Mouse (Mus musculus) activated CD4-positive, CD25-positive, alpha-beta regulatory T cell, adult 4 months (primary cell): ENCODE measurements around the gene Tmie. TPM values are rescaled to one million over a fixed set of nuclear protein-coding genes. Genes with fewer than 3 reads are reported as not detected.

Experiments
- ATAC-seq: one replicate; pipeline ENCODE4 v1.8.0; 2017
- polyA plus RNA-seq, 2 experiments: library from polyadenylated mRNA; unstranded; fragments of 100-300 nt; shearing (Covaris generic); gene quantifications; one replicate each; pipeline ENCODE4 v1.2.1; 2017

Gene Tmie
- polyA plus RNA-seq, result 1 to 10 TPM in 1 of 2 experiments, under 1 TPM in 1; 0.90 to 2.2 TPM

GRCm38 (mm10) chr9:110879998-110880561, at the start of gene Tmie:
Gene Tmie (minus strand): TSS chr9:110880113.
- ATAC-seq, result peak; percentile 84

- ATAC-seq, result peak; percentile 57
Measured at GRCm38 (mm10) chr9:110922759-110923158, 42.8 kb upstream of the Tmie start.

GRCm38 (mm10) chr9:110920665-110921419, 40.9 kb upstream of the Tmie start:
- no peak for ATAC-seq

- peak; percentile 32 for ATAC-seq
Measured at GRCm38 (mm10) chr9:110916786-110917185, 36.9 kb upstream of the Tmie start, which contains the start of gene Fam240a. Gene Fam240a (minus strand): TSS chr9:110916861.

- no peak for ATAC-seq
Measured at GRCm38 (mm10) chr9:110915466-110915865, 35.6 kb upstream of the Tmie start.

GRCm38 (mm10) chr9:110914631-110915236, 34.8 kb upstream of the Tmie start:
- ATAC-seq, result no peak

- ATAC-seq, result no peak
Measured at GRCm38 (mm10) chr9:110909371-110909967, 29.6 kb upstream of the Tmie start.

GRCm38 (mm10) chr9:110908631-110909016, 28.7 kb upstream of the Tmie start:
- no peak for ATAC-seq

GRCm38 (mm10) chr9:110907838-110908630, 28.1 kb upstream of the Tmie start:
- peak; percentile 2 for ATAC-seq

- ATAC-seq, result peak; percentile 96
Measured at GRCm38 (mm10) chr9:110907201-110907837, 27.4 kb upstream of the Tmie start.

- ATAC-seq, result no peak
Measured at GRCm38 (mm10) chr9:110902271-110902670, 22.4 kb upstream of the Tmie start.

- no peak for ATAC-seq
Measured at GRCm38 (mm10) chr9:110901204-110901603, 21.3 kb upstream of the Tmie start.

GRCm38 (mm10) chr9:110899451-110900008, 19.6 kb upstream of the Tmie start:
- ATAC-seq, result no peak

GRCm38 (mm10) chr9:110896595-110896994, 16.7 kb upstream of the Tmie start:
- peak; percentile 55 for ATAC-seq

- ATAC-seq, result no peak
Measured at GRCm38 (mm10) chr9:110895994-110896393, 16.1 kb upstream of the Tmie start.

GRCm38 (mm10) chr9:110895507-110895906, 15.6 kb upstream of the Tmie start:
- ATAC-seq, result no peak

- ATAC-seq, result no peak
Measured at GRCm38 (mm10) chr9:110893429-110893828, 13.5 kb upstream of the Tmie start.

GRCm38 (mm10) chr9:110892552-110892951, 12.6 kb upstream of the Tmie start:
- ATAC-seq, result no peak

GRCm38 (mm10) chr9:110891077-110891828, 11.3 kb upstream of the Tmie start:
- no peak for ATAC-seq

- no peak for ATAC-seq
Measured at GRCm38 (mm10) chr9:110890026-110890783, 10.3 kb upstream of the Tmie start.
